Mouse (Mus musculus) monocyte, adult 5-6 weeks (primary cell): ENCODE data around the gene Mgp. TPM values are rescaled to one million over a fixed set of nuclear protein-coding genes. Genes with fewer than 3 reads are reported as not detected.

ENCODE experiments used
- ATAC-seq: fragments of 153-309, 156-312 bp; replicated peaks from 2 replicates; pipeline ENCODE4 v1.8.0; 2017; ENCODE audit warnings: mild to moderate bottlenecking; ENCODE audit not compliant: low TSS enrichment, insufficient number of reproducible peaks, severe bottlenecking, poor library complexity, low FRiP score
- total RNA-seq: library from RNA; stranded (forward); fragments of 200-1000, 200-491, 200-594 nt; gene quantifications from 3 replicates; pipeline ENCODE4 v1.2.3, GENCODE M21; 2017

Mgp gene
- total RNA-seq, result not detected in 3 replicates

DNA sequence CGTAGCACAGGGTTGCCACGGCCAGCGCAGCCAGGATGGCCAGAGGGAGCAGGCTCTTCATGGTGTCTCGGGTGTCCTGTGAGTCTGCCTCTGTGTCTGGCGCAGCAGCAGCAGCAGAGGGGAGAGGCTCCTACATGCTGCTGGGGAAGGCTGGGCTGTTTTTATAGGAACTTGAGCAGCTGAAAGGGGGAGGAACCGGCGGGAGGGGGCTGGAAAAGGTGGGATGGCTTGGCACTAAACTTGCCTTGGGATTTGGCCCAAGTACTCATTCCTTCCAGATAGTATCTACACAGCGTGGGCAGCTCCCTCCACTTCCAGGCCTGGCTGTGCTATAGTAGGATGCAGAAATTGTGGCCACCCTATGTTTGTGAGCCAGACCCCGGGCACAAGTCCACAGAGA is at the start of gene Mgp:
Gene Mgp, minus strand, starts transcription at position 154 of the 400 bp plus-strand sequence.
- no peak for ATAC-seq

DNA sequence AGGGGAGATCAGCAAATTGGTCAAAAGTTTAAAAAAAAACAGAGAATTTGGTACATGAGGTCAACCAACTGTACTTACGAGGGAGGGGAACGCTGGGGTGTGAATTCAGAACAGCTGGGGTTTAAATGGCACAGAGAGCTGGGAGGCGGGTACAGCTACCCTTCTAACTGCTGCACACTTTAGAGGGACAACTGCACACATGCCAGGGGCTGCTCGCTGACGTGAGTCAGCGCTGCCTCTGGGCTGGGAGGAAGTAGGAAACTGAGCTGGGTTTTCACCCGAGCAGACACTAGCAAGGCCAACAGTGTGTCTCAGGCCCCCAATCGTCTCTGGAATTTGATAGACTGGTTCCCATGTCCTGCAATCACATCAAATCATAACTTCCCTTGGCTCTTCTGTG is 49.4 kb upstream of the Mgp start:
- ATAC-seq, result no peak

DNA sequence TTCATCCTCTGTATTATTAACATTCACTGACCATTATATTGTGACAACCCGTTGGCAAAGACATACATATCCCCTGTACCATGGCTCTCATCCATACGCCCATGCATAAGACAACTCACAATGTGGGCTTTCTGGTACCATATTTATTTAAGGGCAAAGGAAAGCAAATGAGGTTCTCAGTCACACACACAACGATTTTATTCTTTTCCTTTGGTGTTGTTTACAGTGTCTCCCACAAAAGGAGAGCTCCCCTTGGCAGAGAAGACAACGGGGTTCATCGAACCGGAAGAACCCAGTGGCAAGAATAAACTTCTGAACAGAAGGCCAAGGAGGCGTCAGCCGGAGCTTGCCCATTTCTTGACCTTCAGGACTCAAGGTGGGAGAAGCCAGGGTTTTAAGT is 47.9 kb upstream of the Mgp start, which contains the start of gene Pde6h:
Gene Pde6h, plus strand, starts transcription at position 301 of the 400 bp plus-strand sequence.
- ATAC-seq, result no peak

DNA sequence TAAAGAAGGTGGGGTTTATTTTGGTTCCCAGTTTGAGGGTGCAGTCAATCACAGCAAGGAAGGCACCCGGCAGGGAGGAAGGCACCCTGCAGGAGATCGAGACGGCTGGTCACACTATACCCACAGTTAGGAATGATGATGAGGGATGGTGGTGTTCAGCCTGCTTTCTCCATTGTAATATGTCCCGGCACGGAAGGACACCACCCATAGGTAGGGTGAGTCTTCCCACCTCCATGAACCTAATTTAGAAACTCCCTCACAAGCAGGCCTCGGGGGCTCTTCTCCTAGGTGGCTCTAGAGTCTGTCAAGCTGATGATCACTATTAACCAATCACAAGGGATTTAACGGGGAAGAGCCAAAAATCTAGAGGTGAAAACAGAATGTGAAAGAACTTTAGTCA is 47.2 kb upstream of the Mgp start:
- ATAC-seq, result no peak

DNA sequence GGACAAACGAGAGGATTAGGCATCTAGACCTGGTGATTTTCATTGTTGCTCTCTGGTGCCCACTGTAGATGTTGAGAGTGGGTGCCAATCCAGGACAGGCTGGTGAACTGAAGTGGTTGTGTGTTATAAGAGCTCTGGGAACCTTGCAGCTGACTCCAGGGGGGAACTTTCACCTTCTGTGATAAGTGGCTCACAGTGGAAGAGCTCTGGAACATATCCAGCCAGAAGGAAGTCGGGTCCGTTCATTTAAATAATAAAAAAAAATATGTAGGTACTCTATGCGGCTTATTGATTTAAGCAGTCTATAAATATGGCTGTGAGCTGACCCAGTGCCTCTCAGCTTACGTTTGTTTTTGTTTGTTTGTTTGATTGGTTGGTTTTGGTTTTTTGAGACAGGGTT is 46.5 kb upstream of the Mgp start, which contains the start of gene Erp27:
Gene Erp27, minus strand, starts transcription at position 101 of the 400 bp plus-strand sequence.
- ATAC-seq, result no peak

DNA sequence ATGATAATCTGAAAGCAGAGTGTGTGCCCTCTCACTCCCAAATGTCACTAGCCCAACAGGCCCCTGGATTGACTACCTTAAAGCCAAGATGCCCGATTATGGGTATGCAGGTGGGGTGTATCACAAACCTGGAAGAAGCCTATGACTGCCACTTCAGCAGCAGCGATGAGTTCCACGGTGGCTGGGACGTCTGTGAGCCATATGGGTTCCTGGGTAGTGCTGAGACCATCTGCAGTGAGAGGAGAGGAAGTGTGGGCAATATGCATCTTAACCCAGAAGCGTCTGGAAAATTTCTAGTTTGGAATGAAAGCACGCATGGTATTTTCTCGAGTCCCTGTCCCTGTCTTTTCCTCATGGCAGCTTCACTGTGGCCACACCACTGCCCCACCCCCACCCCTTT is 46.0 kb upstream of the Mgp start:
- no peak for ATAC-seq

DNA sequence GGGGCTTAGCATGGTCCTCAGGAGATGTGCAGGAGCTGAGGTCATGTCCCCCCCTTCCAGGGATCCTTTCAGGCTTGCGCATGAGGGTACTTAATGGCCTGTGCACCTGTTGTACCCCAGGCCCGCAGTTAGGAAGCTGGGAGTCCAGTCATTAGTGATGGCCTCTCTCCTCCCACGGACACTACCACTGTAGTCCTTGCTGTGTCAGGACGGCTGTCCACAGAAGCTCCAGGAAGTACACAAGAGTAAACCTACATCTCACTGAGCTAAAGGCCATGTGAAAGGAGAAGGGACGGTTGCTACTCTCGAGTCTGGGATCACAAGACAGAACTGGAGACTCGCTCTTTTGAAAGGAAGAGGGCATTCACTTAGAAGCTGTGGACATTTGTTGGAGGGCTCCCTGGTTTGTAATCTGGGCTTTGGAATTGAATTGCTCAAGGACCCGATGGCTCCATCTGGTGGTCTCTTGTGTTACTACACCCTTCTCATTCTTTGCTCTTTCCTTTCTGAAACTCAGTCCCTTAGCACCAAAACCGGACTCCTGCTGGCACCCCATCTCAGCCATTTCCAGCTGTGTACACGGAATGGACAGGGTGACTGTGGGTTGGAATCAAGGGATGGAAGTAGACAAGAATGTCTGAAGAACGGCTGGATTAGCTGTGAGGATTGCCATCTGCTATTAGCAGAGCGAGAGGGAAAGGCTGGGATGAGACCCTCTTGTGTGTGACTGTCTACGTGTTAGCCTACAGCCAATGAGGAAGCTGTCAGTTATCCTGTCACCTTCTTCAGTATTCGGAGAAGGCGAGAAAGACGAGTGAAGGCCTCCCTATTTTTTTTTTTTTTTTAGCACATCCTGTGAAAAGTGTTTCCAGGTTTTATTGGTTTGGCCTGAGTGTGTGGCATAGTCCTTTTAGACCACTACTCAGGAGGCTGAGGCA is 45.0 kb upstream of the Mgp start:
- 0 out of 2 replicates have a peak, but pooled peaks have one; percentile 55 for ATAC-seq

DNA sequence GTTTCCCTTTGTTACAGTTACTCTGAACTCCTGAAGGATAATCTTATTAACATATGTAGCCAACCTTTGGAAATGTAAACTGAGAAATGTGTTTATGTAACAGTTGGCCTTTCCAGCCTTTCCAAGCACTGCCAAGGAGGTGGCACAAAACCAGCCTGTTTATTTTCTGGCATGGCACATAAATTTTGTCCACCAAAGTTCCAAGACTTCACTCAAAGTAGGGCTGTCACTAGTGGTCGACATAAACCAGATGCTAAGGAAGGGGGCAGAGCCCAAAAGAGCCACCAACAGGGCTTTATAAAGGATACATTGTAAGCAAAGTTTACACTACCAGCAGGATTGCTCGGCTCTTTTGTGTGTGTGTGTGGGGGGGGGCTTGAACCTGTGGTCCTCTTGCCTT is 42.3 kb upstream of the Mgp start:
- no peak for ATAC-seq

DNA sequence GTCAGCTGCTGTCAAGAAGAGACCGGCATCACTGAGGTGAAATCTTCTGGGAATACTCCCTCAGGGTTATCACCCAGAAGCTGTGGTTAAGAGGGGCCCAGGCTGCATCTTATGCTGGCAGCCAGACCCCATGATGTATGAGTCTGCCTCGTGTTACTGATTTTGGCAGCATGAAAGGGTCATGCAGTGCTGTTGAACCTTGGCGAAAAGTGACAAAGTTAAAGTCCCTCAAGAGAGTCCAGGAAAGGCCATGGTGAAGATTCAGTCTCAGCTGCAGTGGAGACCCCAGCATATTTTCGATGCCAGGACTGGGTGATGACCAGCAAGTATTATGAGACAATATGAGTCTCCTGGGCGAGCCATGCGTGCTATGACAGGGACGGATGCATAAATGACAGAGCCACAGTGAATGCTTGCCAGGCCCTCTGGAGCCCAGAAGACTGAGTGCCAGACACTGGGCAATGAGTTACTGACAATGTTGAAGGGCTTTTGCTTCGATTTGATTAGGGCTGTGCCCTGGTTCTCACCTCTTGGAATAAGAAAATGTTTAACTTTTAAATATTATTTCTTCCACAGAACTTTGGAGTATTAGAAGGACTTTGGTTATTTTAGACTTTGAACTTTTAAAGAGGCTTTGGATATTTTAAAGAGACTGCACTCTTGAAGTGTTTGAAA is 40.2 kb upstream of the Mgp start:
- ATAC-seq, result no peak

DNA sequence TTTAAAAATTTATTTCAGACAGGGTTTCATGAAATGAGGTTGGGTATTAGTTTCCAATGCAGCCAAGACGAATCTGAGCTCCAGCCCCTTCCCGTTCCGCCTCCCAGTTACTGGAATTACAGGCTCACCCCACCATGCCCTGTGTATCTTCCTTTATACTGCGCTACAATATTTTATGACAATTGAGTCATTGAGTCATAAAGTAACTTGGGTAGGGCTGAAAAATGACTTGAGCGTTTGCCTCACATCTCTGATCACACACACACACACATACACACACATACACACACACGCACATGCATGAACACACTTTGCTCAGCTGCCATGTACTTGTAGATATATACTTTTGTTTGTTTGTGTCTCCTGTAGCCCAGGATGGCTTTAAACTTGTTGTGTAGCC is 38.6 kb upstream of the Mgp start:
- no peak for ATAC-seq

DNA sequence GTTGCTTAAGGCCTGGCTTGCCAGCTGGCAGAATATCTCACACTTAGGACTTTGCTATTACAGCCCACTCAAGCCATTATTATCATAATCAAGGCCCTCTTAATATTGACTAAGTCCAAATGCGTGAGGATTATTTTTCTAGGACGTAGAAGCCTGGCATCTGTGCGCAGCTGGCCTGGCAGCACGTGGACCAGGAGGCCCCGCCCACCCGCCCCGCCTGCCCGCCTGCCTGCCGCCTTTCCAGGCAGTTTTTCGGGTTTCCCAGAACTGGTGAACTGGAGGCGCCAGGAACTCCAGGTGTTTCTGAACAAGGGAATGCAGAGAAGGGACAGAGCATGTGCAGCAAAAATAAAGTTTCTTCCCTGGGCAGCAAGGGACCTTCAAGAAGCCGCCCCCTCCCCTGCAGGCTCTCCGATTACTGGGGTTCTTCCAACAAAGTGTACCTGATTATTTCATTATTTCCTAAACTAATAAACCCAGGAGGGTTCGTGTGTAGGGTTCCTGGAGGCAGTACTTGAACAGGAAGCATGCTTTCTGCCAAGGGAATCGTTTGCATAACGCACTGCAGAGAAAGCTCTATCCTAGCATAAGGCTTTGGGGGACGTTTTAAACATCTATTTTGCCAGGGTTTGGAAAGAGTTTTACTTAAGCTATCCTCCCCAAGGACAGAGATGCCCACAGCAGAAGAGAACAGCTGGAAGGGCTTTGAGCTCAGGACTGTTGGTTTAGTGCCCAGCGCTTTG is 37.9 kb upstream of the Mgp start:
- ATAC-seq, result no peak

DNA sequence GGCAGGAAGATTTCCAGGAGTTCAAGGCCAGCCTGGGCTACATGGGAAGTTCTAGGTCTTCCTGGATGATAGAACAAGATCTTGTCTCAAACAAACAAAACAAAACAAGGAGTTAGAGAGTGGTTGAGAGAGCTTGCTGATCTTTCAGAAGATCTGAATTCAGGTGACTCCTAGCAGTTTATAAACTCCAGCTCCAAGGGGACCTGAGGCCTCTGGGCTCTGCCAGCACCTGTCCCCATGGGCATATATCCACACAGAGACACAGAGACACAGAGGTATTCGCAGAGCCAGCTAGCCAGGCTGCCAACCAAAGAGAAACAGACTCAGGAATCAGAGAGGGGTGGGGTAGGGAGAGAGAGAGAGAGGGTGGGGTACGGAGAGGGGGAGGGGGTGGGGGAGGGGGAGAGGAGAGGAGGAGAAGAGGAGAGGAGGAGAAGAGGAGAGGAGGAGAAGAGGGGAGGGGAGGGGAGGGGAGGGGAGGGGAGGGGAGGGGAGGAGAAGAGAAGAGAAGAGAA is 37.2 kb upstream of the Mgp start:
- ATAC-seq, result no peak

DNA sequence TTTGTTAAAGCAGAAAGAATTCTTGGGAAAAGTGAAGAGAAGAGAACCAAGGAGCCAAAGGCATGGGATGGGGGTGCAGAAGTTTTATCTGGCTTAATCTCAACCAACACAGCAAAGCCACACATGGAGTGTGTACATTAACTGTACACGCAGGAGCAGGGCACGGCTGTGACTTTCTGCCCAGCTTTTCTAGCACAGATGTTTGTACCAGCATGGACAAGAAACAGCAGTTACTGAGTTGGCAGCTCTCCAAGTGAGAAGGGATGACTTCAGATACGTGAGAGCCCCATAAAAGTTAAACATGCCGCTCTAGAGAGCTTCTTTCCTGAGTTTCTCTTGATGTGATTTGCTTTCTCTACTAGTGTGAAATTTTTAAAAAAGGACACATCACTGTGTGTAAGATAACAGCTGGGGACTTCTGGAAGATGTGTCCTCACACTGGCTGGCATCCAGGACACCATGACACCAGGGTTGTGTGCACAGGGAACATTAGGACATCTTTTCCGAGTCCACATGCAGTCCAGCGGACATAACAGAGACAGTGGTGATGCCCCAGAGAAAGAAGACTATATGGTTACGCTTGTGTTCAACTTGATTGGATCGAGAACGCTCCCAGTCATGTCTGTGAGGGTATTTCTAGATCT is 34.7 kb upstream of the Mgp start:
- no peak for ATAC-seq

DNA sequence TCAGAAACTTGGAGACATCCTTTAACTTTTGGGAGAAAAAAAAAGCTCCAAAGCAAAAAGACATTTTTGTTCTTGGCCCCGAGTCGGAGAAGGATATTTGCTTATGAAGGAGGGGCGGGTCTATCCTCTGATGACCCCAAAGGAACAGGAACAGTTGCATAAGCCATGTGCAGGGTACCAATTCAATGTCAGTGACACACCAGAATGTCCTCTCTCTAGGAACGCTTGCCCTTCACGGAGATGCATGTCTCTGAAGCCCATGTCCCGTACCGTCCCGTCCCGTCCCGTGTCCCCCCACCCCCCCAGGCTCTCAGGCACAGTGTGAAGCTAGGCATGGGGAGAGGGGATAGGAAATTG is 31.3 kb upstream of the Mgp start:
- no peak for ATAC-seq

DNA sequence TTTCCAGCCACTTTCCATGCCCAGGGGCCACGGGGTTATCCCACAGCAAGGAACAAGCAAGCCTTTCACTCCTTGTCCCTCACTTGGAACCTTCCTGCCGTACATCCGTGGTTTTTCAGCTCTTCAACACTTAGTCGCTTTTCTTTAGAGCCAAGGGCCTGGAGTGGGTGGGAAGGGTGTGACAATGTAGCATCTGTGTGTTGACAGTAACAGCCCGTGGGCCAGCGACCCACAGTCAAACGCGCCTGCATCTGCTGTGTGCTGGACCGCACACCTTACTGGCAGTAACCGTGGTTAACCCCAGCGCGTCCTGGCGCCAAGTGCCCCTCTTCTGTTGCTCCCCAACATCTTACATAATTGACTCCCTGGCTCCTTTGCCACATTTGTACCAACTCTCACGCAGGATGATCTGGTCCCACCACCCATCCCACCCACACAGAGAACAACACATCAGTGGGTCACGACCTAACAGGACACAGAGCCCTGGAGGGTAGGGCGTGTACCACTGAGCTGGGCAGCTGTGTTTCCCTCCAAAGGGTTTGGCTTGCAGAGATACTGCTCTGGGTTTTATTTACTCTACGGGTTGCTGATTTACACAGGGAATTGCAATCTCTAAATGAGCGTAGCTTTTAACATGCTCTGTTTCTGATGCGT is 30.8 kb upstream of the Mgp start:
- no peak for ATAC-seq

DNA sequence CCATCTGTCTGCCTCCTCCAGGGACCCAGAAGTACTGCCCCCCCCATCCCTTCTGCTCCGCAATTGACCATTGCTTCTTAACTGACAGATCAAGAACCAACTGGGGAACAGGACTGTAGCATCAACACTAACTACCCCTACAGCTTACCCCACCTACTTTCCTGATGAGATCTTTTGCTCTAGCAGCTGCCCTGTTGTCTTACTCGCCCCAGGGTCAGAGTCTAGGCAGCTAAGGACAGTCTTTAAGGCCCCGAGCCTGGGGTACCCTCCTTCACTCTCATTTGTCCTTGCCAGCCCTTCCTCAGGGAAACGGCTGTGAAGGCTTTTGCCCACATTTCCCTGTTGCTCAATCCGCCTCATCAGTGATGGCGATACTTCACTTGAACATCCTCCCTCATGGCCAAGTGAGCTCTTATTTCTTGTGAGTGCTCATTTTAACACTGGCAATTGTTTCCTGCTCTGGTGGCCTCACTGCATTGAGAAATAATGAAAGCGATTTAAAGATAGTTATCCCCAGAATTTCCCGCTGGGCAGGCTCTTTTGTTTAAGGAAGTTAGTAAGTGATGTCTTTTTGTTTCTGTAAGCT is 28.4 kb upstream of the Mgp start:
- ATAC-seq, result no peak

DNA sequence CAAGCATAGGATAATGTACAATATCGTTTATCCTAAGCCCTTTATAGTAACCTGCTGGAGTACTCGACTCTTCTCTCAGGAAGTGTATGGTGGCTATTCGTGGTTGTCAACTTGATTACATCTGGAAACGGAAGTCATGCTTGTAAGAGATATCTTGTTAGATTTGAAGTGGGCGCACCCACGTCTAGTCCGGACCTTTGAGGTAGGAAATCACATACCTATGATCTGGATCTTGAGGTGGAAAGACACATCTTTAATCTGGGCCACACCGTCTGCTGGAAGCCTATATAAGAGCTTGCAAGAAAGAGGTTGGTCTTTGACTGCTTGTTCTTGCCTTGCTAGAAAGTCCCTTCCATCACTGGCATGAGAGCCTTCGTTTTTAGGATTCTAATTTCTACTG is 26.9 kb upstream of the Mgp start:
- no peak for ATAC-seq

DNA sequence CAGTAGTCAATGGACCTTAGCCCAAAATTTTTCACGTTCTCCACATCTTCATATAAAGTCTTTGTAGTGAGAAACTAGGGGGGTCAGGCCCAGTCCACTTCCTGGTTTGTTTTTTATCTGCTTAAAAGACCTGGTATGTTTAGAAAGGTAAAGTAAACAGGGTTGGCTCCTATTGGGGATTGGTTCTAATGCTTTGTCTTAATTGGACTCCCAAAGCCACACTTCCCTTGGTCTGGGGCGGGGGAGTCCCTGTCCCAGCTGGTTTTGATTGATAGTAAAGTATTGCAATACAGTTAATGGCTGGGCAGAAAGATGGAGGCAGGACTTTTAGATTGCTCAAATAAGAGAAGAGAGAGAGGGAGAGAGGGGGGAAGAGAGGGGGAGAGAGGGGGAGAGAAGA is 25.4 kb upstream of the Mgp start:
- no peak for ATAC-seq
